Mouse (Mus musculus) ES-E14 (cell line): ENCODE results near the gene Kdr.

Experiments used
- HCFC1 ChIP-seq: IDR thresholded peaks from 2 replicates; pipeline ENCODE4 v1.6.1; 2012; ENCODE audit warnings: low read length, inconsistent platforms, borderline replicate concordance; ENCODE audit not compliant: insufficient read depth
- MAFK ChIP-seq: IDR thresholded peaks from 2 replicates; pipeline ENCODE4 v1.6.1; 2014; ENCODE audit warnings: mild to moderate bottlenecking, low read depth, low read length, inconsistent platforms; ENCODE audit not compliant: insufficient read depth

- TF ChIP-seq MAFK = no peak
- no peak for TF ChIP-seq HCFC1
Observed at GRCm38 (mm10) chr5:75936223-75936622, 42.0 kb downstream of the Kdr start.
